Mouse (Mus musculus): ENCODE data around the gene Ephb1. TPM values are rescaled to one million over a fixed set of nuclear protein-coding genes. Genes with fewer than 3 reads are reported as not detected.

The Ephb1 gene
- total RNA-seq, 2 experiments from 2014 or later = 0.48 to 1.0 TPM

DNA sequence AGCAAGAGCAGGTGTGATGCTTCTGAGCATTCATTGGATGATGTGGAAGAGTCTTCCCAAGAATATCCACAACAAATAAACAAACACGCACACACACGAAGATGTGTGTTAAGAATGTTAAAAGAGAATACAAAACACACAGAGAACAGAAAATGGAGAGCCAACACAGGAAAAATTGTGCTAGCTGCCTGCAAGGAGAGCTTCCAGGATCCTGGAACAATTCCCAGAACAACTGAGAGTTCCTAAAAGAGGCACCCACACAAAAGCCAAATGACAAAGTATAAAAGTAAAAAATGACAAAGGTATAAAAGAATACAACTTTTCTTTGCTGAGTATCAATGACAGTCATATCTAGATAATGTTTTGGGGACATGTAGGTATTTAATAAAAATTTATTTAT, 11.0 kb upstream of the Ephb1 start:
- intact Hi-C loops (cut with DNase I) = no loop called here
- no peak for DNase-seq
- Histone ChIP-seq H3K4me3 (no peak overlapping the region), H3K27ac (no peak overlapping the region)
- TF ChIP-seq CTCF (IDR thresholded peaks at IDR 0.05) = no peak

DNA sequence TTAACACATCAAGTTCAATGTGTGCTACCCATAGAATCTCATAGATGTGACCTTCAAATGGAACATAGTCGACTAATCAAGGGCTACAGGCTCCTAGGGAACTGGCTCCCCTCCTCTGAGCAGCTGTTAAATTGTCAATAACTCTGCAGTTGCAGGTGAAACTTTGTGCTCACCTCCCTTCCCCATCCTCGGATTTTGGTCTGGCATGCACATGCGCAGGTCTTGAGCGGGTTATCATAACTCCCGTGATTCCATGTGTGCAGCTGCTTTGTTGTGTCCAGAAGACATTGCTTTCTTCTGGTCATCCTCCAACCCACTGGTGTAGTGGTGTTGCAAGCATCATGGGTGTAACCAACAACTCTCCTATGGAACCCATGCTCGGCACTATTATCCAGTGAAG, 4.8 kb upstream of the Ephb1 start:
- Histone ChIP-seq H3K4me3 (no peak overlapping the region), H3K27ac (no peak overlapping the region)
- intact Hi-C loops (cut with DNase I) = loop anchor here (10.0 kb wide), 4 partner anchors 325 to 1045 kb away; no protein-coding TSS in a partner anchor
- DNase-seq = no peak
- TF ChIP-seq CTCF (IDR thresholded peaks at IDR 0.05) = no peak

DNA sequence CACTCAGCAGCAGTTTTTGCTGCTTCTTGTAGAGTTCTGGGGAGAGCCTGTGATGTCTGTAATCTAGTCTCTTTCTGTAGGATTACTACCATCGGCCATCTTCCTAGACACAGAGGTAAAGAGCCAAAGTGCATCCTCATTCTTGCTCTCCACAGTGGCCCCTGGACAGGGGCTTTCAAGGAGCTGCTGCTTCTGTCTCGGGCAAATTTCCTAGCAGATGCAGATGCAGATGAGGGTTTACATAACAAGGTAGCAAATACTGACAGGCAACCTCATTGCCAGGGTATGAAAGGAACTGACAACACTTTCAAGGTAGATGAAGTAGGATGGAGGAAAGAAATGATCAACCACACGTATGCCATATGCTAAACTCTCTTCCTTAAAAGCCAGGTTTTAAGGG, 4.2 kb upstream of the Ephb1 start:
- TF ChIP-seq CTCF (IDR thresholded peaks at IDR 0.05) = no peak
- no peak overlapping the region for H3K4me3 ChIP-seq
- DNase-seq = no peak
- intact Hi-C loops (cut with DNase I) = loop anchor here (10.0 kb wide), 4 partner anchors 324 to 1044 kb away; no protein-coding TSS in a partner anchor
- H3K27ac ChIP-seq = no peak overlapping the region

DNA sequence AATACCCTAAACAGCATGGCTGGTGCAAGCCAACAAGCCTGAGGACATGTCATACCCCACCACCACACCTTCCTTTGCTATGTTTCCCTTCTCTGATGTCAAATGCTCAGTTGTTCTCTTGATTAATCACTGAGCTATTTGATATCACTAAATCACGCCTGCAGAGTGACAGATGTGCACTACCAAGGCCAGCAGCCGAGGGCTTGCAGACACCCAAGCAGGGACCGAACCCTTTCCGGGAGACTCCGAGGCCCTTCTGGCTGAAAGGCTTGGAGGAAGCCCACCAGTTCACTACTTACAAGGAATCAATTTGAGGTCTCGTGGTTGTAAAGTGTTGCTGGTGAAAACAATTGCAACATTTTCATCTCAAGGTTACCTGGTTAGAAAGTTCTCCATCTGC, 3.5 kb upstream of the Ephb1 start:
- no peak for TF ChIP-seq CTCF (IDR thresholded peaks at IDR 0.05)
- no peak overlapping the region for H3K4me3 ChIP-seq
- H3K27ac ChIP-seq = no peak overlapping the region
- no peak for DNase-seq
- intact Hi-C loops (cut with DNase I) = loop anchor here (10.0 kb wide), 4 partner anchors 323 to 1043 kb away; no protein-coding TSS in a partner anchor

DNA sequence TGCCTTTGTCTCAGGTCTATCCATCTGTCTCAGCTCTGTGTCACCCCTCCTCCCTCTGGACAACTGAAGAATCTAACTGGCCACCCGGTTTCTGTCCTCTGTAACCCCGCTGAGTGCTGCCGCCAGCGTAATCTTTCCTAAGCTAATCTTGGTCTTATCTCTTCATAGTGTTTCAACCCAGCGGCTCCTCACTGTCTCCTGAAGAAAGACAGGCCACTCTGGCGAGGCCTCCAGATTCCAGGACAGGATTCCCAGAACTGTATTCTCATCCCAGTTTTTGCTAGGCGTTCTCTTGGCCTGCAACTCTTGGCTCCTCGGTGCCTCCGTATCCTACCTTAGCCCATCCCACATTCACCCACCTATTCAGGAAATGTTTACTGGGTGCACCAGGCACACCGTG, 2.0 kb upstream of the Ephb1 start:
- no peak overlapping the region for H3K27ac ChIP-seq
- intact Hi-C loops (cut with DNase I) = loop anchor here (10.0 kb wide), 4 partner anchors 322 to 1042 kb away; no protein-coding TSS in a partner anchor
- no peak for TF ChIP-seq CTCF (IDR thresholded peaks at IDR 0.05)
- no peak for DNase-seq
- H3K4me3 ChIP-seq = no peak overlapping the region

DNA sequence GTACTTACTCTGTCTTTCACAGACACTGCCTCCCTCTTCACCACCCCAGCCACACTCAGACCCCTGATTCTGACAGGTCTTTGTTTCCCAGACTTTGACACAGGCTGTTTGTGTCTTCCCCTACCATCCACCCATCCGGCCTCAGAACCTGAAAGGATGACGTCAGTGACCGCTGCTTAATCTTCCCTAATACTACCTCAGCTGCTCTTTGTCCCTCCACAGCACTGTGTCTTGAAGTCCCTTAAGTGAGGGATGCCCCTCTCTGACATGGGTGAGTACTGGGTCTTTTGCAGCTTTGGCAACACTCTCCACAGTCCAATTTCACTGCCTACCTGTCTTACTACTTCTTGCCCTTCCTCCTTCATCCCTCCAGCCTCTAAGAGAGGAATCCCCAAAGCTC, 1.2 kb upstream of the Ephb1 start:
- intact Hi-C loops (cut with DNase I) = loop anchor here (2.0 to 10.0 kb wide), 7 partner anchors 89 to 1041 kb away; no protein-coding TSS in a partner anchor
- Histone ChIP-seq H3K4me3 (no peak overlapping the region), H3K27ac (no peak overlapping the region)
- no peak for DNase-seq
- no peak for TF ChIP-seq CTCF (IDR thresholded peaks at IDR 0.05)

DNA sequence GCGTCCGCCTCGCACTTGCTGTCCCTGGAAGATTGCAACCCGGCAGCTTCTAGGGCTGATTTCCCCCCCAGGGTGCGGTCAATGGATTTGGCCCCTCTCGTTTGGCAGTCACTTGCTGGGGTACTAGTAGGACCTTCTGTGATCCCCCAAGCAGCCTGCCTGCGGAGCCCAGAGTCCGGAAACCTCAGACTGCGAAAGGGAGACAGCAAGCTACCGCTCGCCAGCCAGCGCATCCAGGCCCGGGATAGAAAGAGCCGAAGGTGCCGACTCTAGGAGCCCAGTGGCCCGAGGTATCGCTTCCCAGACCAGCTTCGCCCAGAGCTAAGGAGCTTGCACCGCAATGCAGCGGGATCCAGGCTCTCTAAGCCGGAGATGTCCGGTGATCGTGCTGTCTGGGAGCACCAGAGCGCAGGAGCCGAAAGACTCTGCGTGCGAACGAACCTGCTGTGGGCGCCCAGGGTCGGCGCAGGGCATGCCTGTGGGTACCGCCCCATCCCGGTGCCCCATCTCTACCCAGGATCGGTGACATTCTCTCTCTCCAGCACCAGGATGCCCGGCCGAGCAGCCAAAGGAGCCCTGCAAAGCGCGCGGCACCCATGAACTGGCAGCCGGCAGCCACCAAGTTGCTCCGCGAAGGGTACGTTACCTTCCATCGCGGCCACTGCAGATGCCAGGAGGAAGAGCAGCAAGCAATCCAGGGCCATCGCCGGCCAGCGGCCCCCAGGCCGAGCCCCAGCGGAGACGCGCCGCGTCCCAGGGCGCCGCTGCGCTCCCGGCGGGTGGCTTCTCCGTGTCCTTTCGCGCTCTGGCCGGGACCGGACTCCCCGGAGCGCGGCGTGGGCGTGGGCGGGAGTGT, 629 bp downstream of the Ephb1 start:
- intact Hi-C loops (cut with DNase I) = loop anchor here (2.0 to 10.0 kb wide), 8 partner anchors 87 to 1039 kb away; no protein-coding TSS in a partner anchor
- TF ChIP-seq CTCF (IDR thresholded peaks at IDR 0.05) = no peak
- Histone ChIP-seq H3K4me3 (peak overlapping the region; percentile 84), H3K27ac (peak overlapping the region; percentile 24; the same call in 1 of the 2 replicates)
- DNase-seq = peak; percentile 22

DNA sequence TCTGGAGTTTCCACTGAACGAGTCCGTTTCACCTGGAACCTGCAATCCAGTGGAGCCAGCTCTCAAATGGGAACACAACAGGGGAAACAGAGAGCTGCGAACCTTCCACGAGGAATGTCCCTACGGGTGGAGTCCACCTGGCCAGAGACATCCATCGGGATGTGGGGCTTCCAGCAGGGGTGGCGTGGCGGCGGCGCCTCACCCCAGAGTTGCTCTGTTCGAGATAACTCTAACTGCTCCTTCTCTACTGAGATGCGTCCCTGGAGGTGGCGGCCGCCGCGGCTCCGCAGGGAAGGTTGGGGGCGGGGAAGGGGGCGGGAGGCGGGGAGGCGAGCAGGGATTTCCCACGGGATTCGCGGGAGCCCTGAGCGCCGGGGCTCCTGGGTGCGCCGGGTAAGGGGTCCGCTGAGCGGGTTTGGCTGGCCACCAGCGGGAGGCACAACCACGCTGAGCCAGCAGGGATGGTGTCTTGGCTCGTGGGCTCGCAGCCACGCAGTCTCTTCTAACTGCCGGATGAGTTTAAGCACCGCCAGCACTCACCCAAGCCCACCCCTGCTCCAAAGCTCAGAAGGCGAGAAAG, 1.3 kb downstream of the Ephb1 start:
- no peak for TF ChIP-seq CTCF (IDR thresholded peaks at IDR 0.05)
- DNase-seq = peak; percentile 18
- peak overlapping the region; percentile 84 for H3K4me3 ChIP-seq
- H3K27ac ChIP-seq = no peak overlapping the region
- intact Hi-C loops (cut with DNase I) = loop anchor here (5.0 to 10.0 kb wide), 5 partner anchors 246 to 1038 kb away; no protein-coding TSS in a partner anchor

DNA sequence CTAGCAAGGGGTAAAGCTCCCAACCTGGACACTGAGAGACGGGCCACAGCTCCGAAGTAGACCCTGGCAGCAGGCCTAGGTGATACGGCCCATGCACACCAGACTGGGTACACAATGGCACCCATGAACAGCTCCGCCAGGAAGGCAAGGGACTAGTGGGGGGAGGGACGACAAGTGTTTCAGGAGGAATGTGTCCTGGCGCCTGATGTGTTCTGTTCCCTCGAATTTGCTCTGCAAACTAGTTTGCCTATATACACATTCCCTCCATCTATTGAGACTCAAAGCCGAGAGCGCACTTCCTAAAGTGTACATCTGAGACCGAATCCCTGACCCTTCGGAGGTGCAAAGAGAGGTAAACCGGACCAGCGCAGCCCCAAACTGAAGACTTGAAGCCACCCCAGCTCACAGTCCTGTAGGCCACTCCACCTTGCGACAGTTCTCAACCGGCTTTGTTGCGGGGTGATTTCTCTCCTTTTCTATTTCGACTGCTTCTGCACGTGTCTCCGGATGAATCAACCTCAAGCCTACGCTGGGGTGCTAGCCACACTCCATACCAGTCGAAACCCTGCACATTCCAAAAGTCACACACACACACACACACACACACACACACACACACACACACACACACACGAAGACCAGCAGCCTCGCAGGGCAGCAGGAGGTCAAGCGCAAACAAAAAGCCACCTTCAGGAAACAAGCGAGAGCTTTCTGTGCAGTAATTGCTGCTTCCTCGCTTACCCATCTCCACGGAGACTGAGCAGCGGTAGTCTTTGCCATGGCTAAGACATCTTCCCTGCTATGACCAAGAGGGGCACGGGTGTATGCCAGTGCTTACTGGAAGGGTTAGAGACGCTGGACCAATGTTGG, 2.1 kb downstream of the Ephb1 start:
- Histone ChIP-seq H3K27ac (no peak overlapping the region), H3K4me3 (peak overlapping the region; percentile 84)
- no peak for DNase-seq
- intact Hi-C loops (cut with DNase I) = loop anchor here (5.0 to 10.0 kb wide), 5 partner anchors 245 to 1038 kb away; no protein-coding TSS in a partner anchor
- TF ChIP-seq CTCF (IDR thresholded peaks at IDR 0.05) = no peak

DNA sequence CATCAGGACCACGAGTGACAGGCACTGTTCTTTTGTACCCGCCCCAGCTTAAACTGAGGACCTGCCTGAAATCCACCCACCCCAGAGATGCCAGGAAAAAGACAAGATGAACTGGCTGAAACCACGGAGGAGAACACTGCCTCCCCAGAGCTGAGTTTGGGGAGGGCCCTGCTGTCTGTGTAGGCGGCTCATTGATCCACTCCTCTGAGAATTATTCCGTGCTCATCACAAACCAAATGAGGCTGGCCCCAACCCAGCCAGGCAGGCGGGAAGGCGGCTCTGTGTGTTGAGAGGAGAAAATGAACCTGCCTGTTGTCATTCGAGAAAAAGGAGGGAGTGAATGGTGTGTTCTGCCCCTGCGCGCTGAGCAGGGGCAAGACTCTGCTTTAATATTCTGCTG, 2.8 kb downstream of the Ephb1 start:
- no peak overlapping the region for H3K4me3 ChIP-seq
- no peak overlapping the region for H3K27ac ChIP-seq
- intact Hi-C loops (cut with DNase I) = loop anchor here (5.0 to 10.0 kb wide), 5 partner anchors 244 to 1037 kb away; no protein-coding TSS in a partner anchor
- DNase-seq = no peak
- TF ChIP-seq CTCF (IDR thresholded peaks at IDR 0.05) = no peak

DNA sequence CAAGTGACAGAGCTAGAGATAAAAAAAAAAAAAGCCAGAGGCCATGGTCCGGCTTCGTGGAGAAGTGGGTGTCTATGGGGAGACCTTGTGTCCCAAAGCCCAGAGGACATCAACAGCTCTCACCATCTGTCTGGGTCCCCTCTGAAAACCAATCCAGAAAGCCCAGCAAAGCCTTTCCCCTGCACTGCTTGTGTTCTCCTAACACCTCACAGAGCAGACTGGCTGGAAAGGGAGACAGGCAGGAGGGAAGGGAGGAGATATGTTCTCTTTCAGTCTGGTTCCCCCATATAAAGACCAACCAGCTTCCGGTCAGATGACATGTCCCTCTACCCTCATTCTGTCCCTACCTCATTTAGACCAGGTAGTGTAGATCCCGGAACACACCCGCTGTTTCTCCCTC, 3.3 kb downstream of the Ephb1 start:
- Histone ChIP-seq H3K4me3 (no peak overlapping the region), H3K27ac (no peak overlapping the region)
- TF ChIP-seq CTCF (IDR thresholded peaks at IDR 0.05) = no peak
- no peak for DNase-seq
- intact Hi-C loops (cut with DNase I) = loop anchor here (5.0 to 10.0 kb wide), 5 partner anchors 244 to 1036 kb away; no protein-coding TSS in a partner anchor

DNA sequence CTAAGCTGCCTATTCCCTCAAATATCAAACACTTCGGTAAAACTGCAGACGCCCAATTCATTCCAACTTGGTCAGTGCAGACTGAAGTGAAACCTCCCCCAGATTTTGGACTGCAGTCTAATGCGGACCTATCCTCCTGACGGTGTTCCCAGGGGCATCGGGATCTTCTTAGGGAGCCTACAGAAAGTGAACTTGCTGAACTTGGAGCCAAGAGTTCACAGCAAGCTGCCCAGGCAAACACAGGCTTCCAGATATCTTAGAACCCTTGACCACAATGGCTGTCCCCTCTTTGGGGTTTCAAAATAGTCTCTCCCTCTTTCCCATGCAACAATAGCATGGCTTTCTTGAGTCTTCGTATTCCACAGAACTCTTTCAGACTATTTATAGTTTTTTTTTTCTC, 3.8 kb downstream of the Ephb1 start:
- H3K4me3 ChIP-seq = no peak overlapping the region
- no peak for TF ChIP-seq CTCF (IDR thresholded peaks at IDR 0.05)
- DNase-seq = no peak
- H3K27ac ChIP-seq = no peak overlapping the region
- intact Hi-C loops (cut with DNase I) = loop anchor here (5.0 to 10.0 kb wide), 5 partner anchors 243 to 1036 kb away; no protein-coding TSS in a partner anchor

Measured in gastrocnemius, adult 2 months (tissue).